Mouse (Mus musculus): ENCODE measurements around the gene Tmem168. TPM values are rescaled to one million over a fixed set of nuclear protein-coding genes. Genes with fewer than 3 reads are reported as not detected.

Gene Tmem168
- polyA plus RNA-seq, 1 experiment from 2014 or later: 44.8 TPM

Other genes with a start within 250 kb of the Tmem168 start
- 14.6 and 18.9 TPM in 2 replicates for gene Bmt2, start 69.9 kb upstream of the Tmem168 start, polyA plus RNA-seq (2015; fragmentation: Nextera tagmentation; extraction: Ambion mirVana)
- gene Gpr85, start 231.8 kb upstream of the Tmem168 start, polyA plus RNA-seq (2015; fragmentation: Nextera tagmentation; extraction: Ambion mirVana): 1.3 and 1.7 TPM in 2 replicates

All from kidney, embryonic 16.5 days (tissue).